Mouse (Mus musculus) limb, embryonic 13.5 days (tissue): Measurements from ENCODE around the gene Hoxd4. TPM values are rescaled to one million over a fixed set of nuclear protein-coding genes. Genes with fewer than 3 reads are reported as not detected.

Experiments used
- ATAC-seq: fragments of 200-750 bp; cut with Nextera tagmentation; 2 replicates; pipeline ENCODE4 v1.8.0; 2017; ENCODE audit warnings: low read depth, moderate number of reproducible peaks, moderate TSS enrichment; ENCODE audit not compliant: low FRiP score
- H3K27ac ChIP-seq: fragments of 300-500 bp; sonication (generic); 2 replicates; pipeline ENCODE4 v1.5.1; 2015; ENCODE audit warnings: inconsistent platforms, mild to moderate bottlenecking, moderate library complexity
- H3K27me3 ChIP-seq: fragments of 300-500 bp; sonication (generic); 2 replicates; pipeline ENCODE4 v1.6.1; 2015; ENCODE audit warnings: mild to moderate bottlenecking, inconsistent platforms
- H3K36me3 ChIP-seq: fragments of 300-500 bp; sonication (generic); 2 replicates; pipeline ENCODE4 v1.6.1; 2015; ENCODE audit warnings: inconsistent platforms, mild to moderate bottlenecking, moderate library complexity
- H3K4me1 ChIP-seq: fragments of 300-500 bp; sonication (generic); 2 replicates; pipeline ENCODE4 v1.6.1; 2015; ENCODE audit warnings: inconsistent platforms
- H3K4me2 ChIP-seq: fragments of 300-500 bp; sonication (generic); replicated peaks from 2 replicates; pipeline ENCODE4 v1.6.1; 2015; ENCODE audit warnings: inconsistent platforms, mild to moderate bottlenecking, moderate library complexity
- H3K4me3 ChIP-seq: fragments of 300-500 bp; sonication (generic); 2 replicates; pipeline ENCODE4 v1.5.1; 2015; ENCODE audit warnings: moderate library complexity, mild to moderate bottlenecking, inconsistent platforms
- H3K9ac ChIP-seq: fragments of 300-500 bp; sonication (generic); 2 replicates; pipeline ENCODE4 v1.6.1; 2015; ENCODE audit warnings: mild to moderate bottlenecking, inconsistent platforms
- H3K9me3 ChIP-seq: fragments of 300-500 bp; sonication (generic); 2 replicates; pipeline ENCODE4 v1.6.1; 2016; ENCODE audit warnings: inconsistent platforms
- WGBS: fragments of 180-500 bp; shearing (Covaris S2); methylation state at CpG from one replicate; pipeline ENCODE4 v1.1.7; 2015; 5-methylcytosine and 5-hydroxymethylcytosine counted together
- polyA plus RNA-seq: library from polyadenylated mRNA; unstranded; fragments of >200 nt; fragmentation: Nextera tagmentation; extraction: Ambion mirVana; gene quantifications from 2 replicates; pipeline ENCODE4 v1.2.1, GENCODE M21; 2015

The Hoxd4 gene
- polyA plus RNA-seq, 1 experiment from 2014 or later, result 0.55 TPM

GRCm38 (mm10) chr2:74703720-74704392 is 7.9 kb upstream of the Hoxd4 start:
- no peak for ATAC-seq

GRCm38 (mm10) chr2:74704393-74704998 is 7.2 kb upstream of the Hoxd4 start, which contains the start of gene Hoxd8:
TSS of gene Hoxd8 (plus strand) at chr2:74704615.
- ATAC-seq, result peak; percentile 34; the same call in 1 of the 2 replicates
- Histone ChIP-seq H3K4me3 (peak within 1 kb of the TSS; percentile 63), H3K27ac (peak within 1 kb of the TSS; percentile 90), H3K36me3 (no peaks in the 10 kb centered on the region), H3K4me2 (peak within 1 kb of the TSS; percentile 77), H3K9ac (peak within 1 kb of the TSS; percentile 87), H3K27me3 (peaks cover 87% of the 10 kb centered on the region), H3K9me3 (no peaks in the 10 kb centered on the region), H3K4me1 (peaks cover 34% of the 10 kb centered on the region)
- 1% methylated on average over 39 of the region's 52 CpGs for WGBS

More at GRCm38 (mm10) chr2:74703720-74704392, 7.9 kb upstream of the Hoxd4 start:
- Histone ChIP-seq H3K36me3 (no peaks in the 10 kb centered on the region), H3K4me2 (peak overlapping the region; percentile 77), H3K27me3 (peaks cover 85% of the 10 kb centered on the region), H3K9me3 (no peaks in the 10 kb centered on the region), H3K9ac (0 out of 2 replicates have a peak overlapping the region, but pooled peaks have one; percentile 87), H3K27ac (peak overlapping the region; percentile 44; the same call in 1 of the 2 replicates), H3K4me1 (peaks cover 39% of the 10 kb centered on the region), H3K4me3 (peak overlapping the region; percentile 63)
- 6% methylated on average over 26 of the region's 26 CpGs for WGBS

GRCm38 (mm10) chr2:74704999-74705466 is 6.7 kb upstream of the Hoxd4 start:
- Histone ChIP-seq H3K4me3 (peak overlapping the region; percentile 63), H3K36me3 (no peaks in the 10 kb centered on the region), H3K4me1 (peaks cover 29% of the 10 kb centered on the region), H3K27ac (peak overlapping the region; percentile 90), H3K4me2 (peak overlapping the region; percentile 77), H3K27me3 (peaks cover 87% of the 10 kb centered on the region), H3K9ac (peak overlapping the region; percentile 87), H3K9me3 (no peaks in the 10 kb centered on the region)
- ATAC-seq, result peak; percentile 24; the same call in 1 of the 2 replicates
- WGBS, result 2% methylated on average over 20 of the region's 66 CpGs

GRCm38 (mm10) chr2:74705467-74706089 is 6.2 kb upstream of the Hoxd4 start:
- Histone ChIP-seq H3K4me2 (peak overlapping the region; percentile 77), H3K4me1 (peaks cover 23% of the 10 kb centered on the region), H3K27ac (peak overlapping the region; percentile 90), H3K9me3 (no peaks in the 10 kb centered on the region), H3K36me3 (no peaks in the 10 kb centered on the region), H3K4me3 (peak overlapping the region; percentile 63), H3K9ac (peak overlapping the region; percentile 87), H3K27me3 (peaks cover 87% of the 10 kb centered on the region)
- WGBS, result under 1% methylated on average over 52 of the region's 85 CpGs
- ATAC-seq, result no peak

GRCm38 (mm10) chr2:74706393-74706960 is 5.3 kb upstream of the Hoxd4 start:
- Histone ChIP-seq H3K27me3 (peaks cover 85% of the 10 kb centered on the region), H3K4me1 (peaks cover 19% of the 10 kb centered on the region), H3K9ac (peak overlapping the region; percentile 87), H3K4me2 (peak overlapping the region; percentile 77), H3K4me3 (peak overlapping the region; percentile 63), H3K9me3 (no peaks in the 10 kb centered on the region), H3K27ac (no peak overlapping the region), H3K36me3 (no peaks in the 10 kb centered on the region)
- WGBS, result under 1% methylated on average over 13 of the region's 13 CpGs
- ATAC-seq, result no peak

- Histone ChIP-seq H3K9me3 (no peaks in the 10 kb centered on the region), H3K4me1 (peaks cover 27% of the 10 kb centered on the region), H3K27ac (no peak overlapping the region), H3K9ac (0 out of 2 replicates have a peak overlapping the region, but pooled peaks have one; percentile 48), H3K4me3 (peak overlapping the region; percentile 24), H3K4me2 (peak overlapping the region; percentile 47), H3K27me3 (peaks cover 91% of the 10 kb centered on the region), H3K36me3 (no peaks in the 10 kb centered on the region)
- 23% methylated on average over 7 of the region's 7 CpGs for WGBS
- no peak for ATAC-seq
Observed at GRCm38 (mm10) chr2:74707599-74707998, 4.1 kb upstream of the Hoxd4 start.

GRCm38 (mm10) chr2:74708676-74709075 is 3.1 kb upstream of the Hoxd4 start:
- H3K4me2 ChIP-seq, result 0 out of 2 replicates have a peak overlapping the region, but pooled peaks have one; percentile 4
- no peak for ATAC-seq
- H3K27me3 ChIP-seq, result peaks cover 93% of the 10 kb centered on the region
- H3K9me3 ChIP-seq, result no peaks in the 10 kb centered on the region
- H3K27ac ChIP-seq, result 0 out of 2 replicates have a peak overlapping the region, but pooled peaks have one; percentile 0
- WGBS, result 26% methylated on average over 4 of the region's 4 CpGs
- H3K36me3 ChIP-seq, result no peaks in the 10 kb centered on the region
- peaks cover 24% of the 10 kb centered on the region for H3K4me1 ChIP-seq
- no peak overlapping the region for H3K4me3 ChIP-seq
- no peak overlapping the region for H3K9ac ChIP-seq

- no peak for ATAC-seq
- Histone ChIP-seq H3K36me3 (no peaks in the 10 kb centered on the region), H3K27me3 (peaks cover 93% of the 10 kb centered on the region), H3K9ac (no peak overlapping the region), H3K4me2 (no peak overlapping the region), H3K4me3 (no peak overlapping the region), H3K9me3 (no peaks in the 10 kb centered on the region), H3K4me1 (peaks cover 24% of the 10 kb centered on the region), H3K27ac (no peak overlapping the region)
- WGBS, result 18% methylated on average over 5 of the region's 5 CpGs
Observed at GRCm38 (mm10) chr2:74709465-74710419, 2.0 kb upstream of the Hoxd4 start.

GRCm38 (mm10) chr2:74710929-74711543 is 693 bp upstream of the Hoxd4 start:
- peak overlapping the region; percentile 53 for H3K4me3 ChIP-seq
- ATAC-seq, result no peak
- WGBS, result 1% methylated on average over 16 of the region's 16 CpGs
- H3K4me2 ChIP-seq, result peak overlapping the region; percentile 72
- H3K9ac ChIP-seq, result no peak overlapping the region
- H3K27ac ChIP-seq, result no peak overlapping the region
- H3K4me1 ChIP-seq, result peaks cover 24% of the 10 kb centered on the region
- peaks cover 95% of the 10 kb centered on the region for H3K27me3 ChIP-seq
- no peaks in the 10 kb centered on the region for H3K9me3 ChIP-seq
- no peaks in the 10 kb centered on the region for H3K36me3 ChIP-seq

- Histone ChIP-seq H3K9me3 (no peaks in the 10 kb centered on the region), H3K27ac (no peak overlapping the region), H3K36me3 (no peaks in the 10 kb centered on the region), H3K4me2 (peak overlapping the region; percentile 72), H3K4me1 (peaks cover 27% of the 10 kb centered on the region), H3K9ac (no peak overlapping the region), H3K27me3 (peaks cover 97% of the 10 kb centered on the region), H3K4me3 (peak overlapping the region; percentile 53)
- ATAC-seq, result no peak
- WGBS, result 4% methylated on average over 19 of the region's 19 CpGs
Observed at GRCm38 (mm10) chr2:74713239-74714150, 1.8 kb downstream of the Hoxd4 start.
